Mouse (Mus musculus) spleen, adult 2 months (tissue): ENCODE data around the gene Frmpd1. TPM values are rescaled to one million over a fixed set of nuclear protein-coding genes. Genes with fewer than 3 reads are reported as not detected.

Experiments used
- DNase-seq, 2 experiments: peaks; one replicate each; pipeline versions ENCODE4 v3.0.0 to v3.0.0-alpha.2; 2012 to 2021; ENCODE audit warnings: low spot score in 2 of 2, low read depth in 1 of 2
- H3K27ac ChIP-seq: fragments of 200-500 bp; 2 replicates; pipeline ENCODE4 v1.5.1; 2012; ENCODE audit warnings: low read length, inconsistent platforms; ENCODE audit not compliant: insufficient read depth
- H3K27me3 ChIP-seq: fragments of 200-500 bp; 2 replicates; pipeline ENCODE4 v1.6.1; 2012; ENCODE audit warnings: mild to moderate bottlenecking, moderate library complexity, low read length, inconsistent platforms; ENCODE audit not compliant: control insufficient read depth, insufficient read depth
- H3K36me3 ChIP-seq: fragments of 200-500 bp; 2 replicates; pipeline ENCODE4 v1.6.1; 2012; ENCODE audit warnings: mild to moderate bottlenecking, low read length, inconsistent platforms; ENCODE audit not compliant: control insufficient read depth, insufficient read depth
- H3K4me1 ChIP-seq: fragments of 200-500 bp; 2 replicates; pipeline ENCODE4 v1.6.1; 2011; ENCODE audit warnings: inconsistent platforms; ENCODE audit not compliant: control insufficient read depth, insufficient read depth, insufficient read length
- H3K4me3 ChIP-seq: fragments of 200-500 bp; 2 replicates; pipeline ENCODE4 v1.5.1; 2011; ENCODE audit warnings: mild to moderate bottlenecking, inconsistent platforms; ENCODE audit not compliant: insufficient read depth, insufficient read length; ENCODE audit errors: extremely low read depth
- CTCF ChIP-seq: fragments of 200-500 bp; IDR thresholded peaks from 2 replicates; pipeline ENCODE4 v1.5.1; 2011; ENCODE audit warnings: mild to moderate bottlenecking, inconsistent platforms; ENCODE audit not compliant: insufficient read depth, insufficient read length, insufficient replicate concordance; ENCODE audit errors: extremely low read depth
- POLR2A ChIP-seq: fragments of 200-500 bp; IDR thresholded peaks from 2 replicates; pipeline ENCODE4 v1.6.1; 2011; ENCODE audit warnings: low read depth, low read length, inconsistent platforms
- WGBS: fragments of 180-500 bp; shearing (Covaris S2); methylation state at CpG from one replicate; pipeline ENCODE4 v1.1.7; 2018; 5-methylcytosine and 5-hydroxymethylcytosine counted together
- polyA plus RNA-seq: library from polyadenylated mRNA; depleted of rRNA; stranded (reverse); fragments of >200 nt; gene quantifications from 2 replicates; pipeline ENCODE4 v1.2.3, GENCODE M21; 2012

Frmpd1 gene
- polyA plus RNA-seq, 1 experiment: 0.05 TPM

DNA sequence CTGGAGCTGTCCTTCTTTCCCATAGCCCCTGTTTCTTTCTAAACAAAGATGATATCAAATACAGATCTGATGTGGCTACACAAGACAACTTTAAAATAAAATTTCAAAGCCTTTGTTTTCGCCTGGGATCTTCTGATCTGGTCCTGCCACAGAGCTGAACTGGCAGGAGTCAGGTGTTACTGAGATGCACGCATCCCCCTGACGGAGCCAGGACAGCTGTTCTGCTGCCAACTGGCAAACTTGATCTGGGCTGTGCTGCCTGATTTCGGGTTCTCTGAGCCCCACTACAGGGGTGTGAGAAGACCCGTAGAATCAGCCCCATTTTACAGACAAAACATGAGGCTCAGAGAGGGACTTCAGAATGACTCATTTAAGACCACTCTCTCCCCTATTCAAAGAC is 45.6 kb downstream of the Frmpd1 start:
- no peak for DNase-seq
- Histone ChIP-seq H3K4me3 (no peak overlapping the region), H3K27ac (no peak overlapping the region), H3K36me3 (no peaks in the 10 kb centered on the region), H3K4me1 (no peaks in the 10 kb centered on the region), H3K27me3 (no peaks in the 10 kb centered on the region)
- 84% methylated on average over 5 of the region's 5 CpGs for WGBS
- TF ChIP-seq POLR2A: no peak
- no peak for TF ChIP-seq CTCF

DNA sequence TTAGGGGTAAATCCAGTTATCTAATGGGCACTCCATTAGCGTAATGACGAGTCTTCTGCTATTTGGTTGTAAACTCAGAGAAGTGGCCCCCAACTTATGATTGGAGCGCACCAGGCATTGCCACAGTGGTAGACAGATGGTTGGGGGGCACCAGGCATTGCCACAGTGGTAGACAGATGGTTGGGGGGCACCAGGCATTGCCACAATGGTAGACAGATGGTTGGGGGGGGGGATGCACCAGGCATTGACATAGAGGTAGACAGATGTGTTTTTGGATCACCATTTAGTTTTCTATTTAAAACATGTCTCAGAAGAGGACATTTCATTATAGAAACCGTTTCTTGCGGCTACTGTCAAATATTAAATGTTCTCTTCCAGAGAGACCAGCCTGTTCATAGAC is 53.6 kb downstream of the Frmpd1 start:
- WGBS: 86% methylated on average over 5 of the region's 5 CpGs
- H3K36me3 ChIP-seq: no peaks in the 10 kb centered on the region
- TF ChIP-seq CTCF (no peak), POLR2A (no peak)

DNA sequence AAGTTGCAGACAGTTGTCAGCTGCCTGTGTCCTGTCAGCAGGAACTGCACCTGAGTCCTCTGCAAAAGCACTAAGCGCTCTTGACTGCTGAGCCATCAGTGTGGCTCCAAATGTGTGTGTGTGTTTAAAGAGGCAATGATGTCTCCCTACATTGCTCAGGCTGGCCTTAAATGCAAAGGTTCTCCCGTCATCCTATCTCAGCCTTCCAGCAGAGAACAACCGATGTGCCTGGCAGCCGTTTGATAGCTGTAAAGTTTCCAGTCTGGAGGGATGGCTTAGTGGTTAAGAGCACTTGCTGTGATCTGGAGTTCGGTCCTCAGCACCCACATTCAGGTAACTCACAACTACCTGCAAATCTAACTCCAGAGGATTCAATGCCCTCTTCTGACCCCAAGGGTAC is 56.7 kb downstream of the Frmpd1 start:
- WGBS: 85% methylated on average over 5 of the region's 5 CpGs
- Histone ChIP-seq H3K4me3 (no peak overlapping the region), H3K27me3 (no peaks in the 10 kb centered on the region), H3K36me3 (no peaks in the 10 kb centered on the region), H3K4me1 (no peaks in the 10 kb centered on the region), H3K27ac (no peak overlapping the region)
- TF ChIP-seq POLR2A: no peak
- no peak for TF ChIP-seq CTCF
- no peak for DNase-seq

More for the DNA sequence above, 53.6 kb downstream of the Frmpd1 start:
- no peak overlapping the region for H3K27ac ChIP-seq
- H3K4me3 ChIP-seq: no peak overlapping the region
- no peak for DNase-seq
- H3K27me3 ChIP-seq: no peaks in the 10 kb centered on the region
- H3K4me1 ChIP-seq: no peaks in the 10 kb centered on the region

DNA sequence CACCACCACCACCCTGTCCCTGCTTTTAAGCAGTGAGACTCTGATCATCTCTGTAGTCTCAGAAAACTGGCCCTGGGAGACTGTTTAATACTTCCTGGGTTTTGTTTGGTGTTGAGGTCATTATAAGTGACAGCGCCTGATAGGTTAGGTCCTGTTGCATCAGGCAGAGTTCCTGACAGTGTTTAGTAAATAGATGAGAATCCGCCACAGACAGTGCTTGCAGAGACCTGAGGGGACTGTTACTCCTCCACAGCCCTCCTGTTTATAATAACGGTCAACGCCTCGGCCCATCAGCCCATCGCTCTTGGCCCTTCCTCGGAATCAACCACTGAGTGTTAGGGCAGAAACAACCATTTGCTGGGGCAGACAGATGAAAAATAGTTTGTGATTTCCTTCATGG is 57.5 kb downstream of the Frmpd1 start:
- Histone ChIP-seq H3K27me3 (no peaks in the 10 kb centered on the region), H3K4me1 (no peaks in the 10 kb centered on the region), H3K4me3 (no peak overlapping the region), H3K36me3 (no peaks in the 10 kb centered on the region), H3K27ac (no peak overlapping the region)
- DNase-seq: no peak
- WGBS: 83% methylated on average over 7 of the region's 7 CpGs
- TF ChIP-seq CTCF: no peak

DNA sequence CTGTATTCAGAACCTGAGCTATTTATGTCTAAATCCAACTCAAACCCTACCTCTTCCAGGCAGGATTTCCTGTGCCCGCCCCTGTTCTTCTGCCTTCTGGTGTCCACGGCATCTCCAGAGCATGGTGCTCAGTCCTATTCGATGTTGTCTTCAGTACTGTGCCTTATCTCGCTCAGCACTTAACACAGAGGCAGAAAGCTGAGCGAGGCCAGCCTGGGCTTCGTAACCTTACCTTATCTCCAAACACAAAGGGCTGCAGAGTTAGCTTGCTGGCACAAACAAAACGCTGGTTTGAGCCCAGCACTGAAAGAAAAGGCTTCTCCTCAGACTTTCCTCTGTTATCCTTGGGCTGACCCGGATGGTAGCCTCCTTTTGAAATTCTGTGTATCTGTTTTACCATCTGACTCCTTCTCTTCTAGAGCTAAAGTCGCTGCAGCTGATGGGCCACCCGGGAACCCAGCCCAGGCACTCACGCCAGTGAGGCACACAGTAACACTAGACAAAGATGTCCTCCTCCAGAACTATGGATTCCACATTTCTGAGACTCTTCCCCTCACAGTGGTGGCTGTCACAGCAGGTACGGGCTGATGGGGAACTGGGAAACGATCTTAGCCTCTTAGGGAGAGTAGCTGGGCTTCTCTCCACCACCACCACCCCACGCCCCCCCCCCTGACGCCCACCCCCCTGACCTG is 58.7 kb downstream of the Frmpd1 start:
- H3K27ac ChIP-seq: no peak overlapping the region
- 55% methylated on average over 15 of the region's 15 CpGs for WGBS
- no peaks in the 10 kb centered on the region for H3K36me3 ChIP-seq
- TF ChIP-seq CTCF: no peak
- TF ChIP-seq POLR2A: no peak
- H3K4me1 ChIP-seq: no peaks in the 10 kb centered on the region
- no peaks in the 10 kb centered on the region for H3K27me3 ChIP-seq
- no peak for DNase-seq
- H3K4me3 ChIP-seq: no peak overlapping the region

DNA sequence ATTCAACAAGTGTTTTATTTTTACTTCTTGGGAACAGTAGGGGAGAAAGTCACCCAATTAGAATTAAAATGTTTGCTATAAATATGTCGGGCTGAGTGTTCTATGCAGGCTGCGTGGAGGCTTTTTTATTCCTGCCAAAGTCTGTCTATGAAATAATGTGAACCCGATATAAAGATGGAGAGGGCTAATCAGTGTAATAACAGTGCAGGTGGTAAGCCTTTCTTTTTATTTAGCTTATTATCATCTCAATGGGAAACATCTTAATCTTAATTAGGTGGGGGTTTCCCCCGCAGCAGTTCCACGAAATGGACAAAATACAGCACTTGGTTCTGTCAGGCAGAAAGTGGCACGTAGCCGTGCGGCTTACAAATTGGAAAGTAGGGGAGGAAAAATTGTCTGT is 66.6 kb downstream of the Frmpd1 start:
- Histone ChIP-seq H3K4me3 (no peak overlapping the region), H3K27ac (no peak overlapping the region), H3K36me3 (no peaks in the 10 kb centered on the region), H3K4me1 (no peaks in the 10 kb centered on the region), H3K27me3 (no peaks in the 10 kb centered on the region)
- TF ChIP-seq CTCF: no peak
- TF ChIP-seq POLR2A: no peak
- WGBS: 84% methylated on average over 8 of the region's 8 CpGs
- no peak for DNase-seq

DNA sequence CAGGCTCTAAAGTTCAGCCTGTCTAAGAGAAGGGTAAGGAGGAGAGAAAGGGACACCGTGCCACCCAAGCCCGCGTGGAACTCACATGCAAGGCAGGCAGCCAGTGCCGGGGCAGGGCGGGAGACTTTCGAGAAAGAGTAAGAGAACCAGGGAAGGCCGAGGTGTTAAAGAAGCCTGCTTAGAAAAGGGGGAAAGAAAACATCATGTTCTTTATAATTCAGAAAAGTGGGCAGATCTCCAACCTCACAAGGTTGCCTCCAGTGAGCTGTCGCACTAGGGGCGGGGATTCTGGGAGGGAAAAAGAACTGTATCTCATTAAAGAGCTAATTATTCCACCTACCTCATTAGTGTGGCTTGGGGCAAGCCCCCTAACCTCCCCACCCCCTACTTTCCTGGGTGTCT is 68.2 kb downstream of the Frmpd1 start:
- H3K27ac ChIP-seq: no peak overlapping the region
- no peak overlapping the region for H3K4me3 ChIP-seq
- H3K4me1 ChIP-seq: no peaks in the 10 kb centered on the region
- H3K36me3 ChIP-seq: no peaks in the 10 kb centered on the region
- WGBS: 60% methylated on average over 9 of the region's 9 CpGs
- no peak for DNase-seq
- H3K27me3 ChIP-seq: no peaks in the 10 kb centered on the region
- TF ChIP-seq CTCF (no peak), POLR2A (no peak)
